Mouse (Mus musculus) neural tube, embryonic 11.5 days (tissue): ENCODE data around the gene Fstl1. TPM values are rescaled to one million over a fixed set of nuclear protein-coding genes. Genes with fewer than 3 reads are reported as not detected.

ENCODE experiments used
- ATAC-seq: fragments of 200-750 bp; cut with Nextera tagmentation; 2 replicates; pipeline ENCODE4 v1.8.0; 2017; ENCODE audit warnings: moderate number of reproducible peaks, mild to moderate bottlenecking, moderate TSS enrichment, moderate library complexity; ENCODE audit not compliant: insufficient read depth, low FRiP score, low TSS enrichment
- DNase-seq: peaks from one replicate; pipeline ENCODE4 v3.0.0-alpha.2; 2015; ENCODE audit warnings: low spot score
- H3K27ac ChIP-seq: fragments of 300-500 bp; sonication (generic); 2 replicates; pipeline ENCODE4 v1.5.1; 2014; ENCODE audit warnings: low read depth, mild to moderate bottlenecking, low read length
- H3K27me3 ChIP-seq: fragments of 300-500 bp; sonication (generic); 2 replicates; pipeline ENCODE4 v1.6.1; 2014; ENCODE audit warnings: mild to moderate bottlenecking, low read length, mixed read lengths; ENCODE audit not compliant: control insufficient read depth, insufficient read depth
- H3K36me3 ChIP-seq: fragments of 300-500 bp; sonication (generic); 2 replicates; pipeline ENCODE4 v1.6.1; 2014; ENCODE audit warnings: mild to moderate bottlenecking, low read length, moderate library complexity, mixed read lengths; ENCODE audit not compliant: control insufficient read depth, insufficient read depth
- H3K4me1 ChIP-seq: fragments of 300-500 bp; sonication (generic); 2 replicates; pipeline ENCODE4 v1.6.1; 2014; ENCODE audit warnings: low read length, mixed read lengths; ENCODE audit not compliant: control insufficient read depth, insufficient read depth
- H3K4me2 ChIP-seq: fragments of 300-500 bp; sonication (generic); 2 replicates; pipeline ENCODE4 v1.6.1; 2014; ENCODE audit warnings: low read depth, mild to moderate bottlenecking, moderate library complexity
- H3K4me3 ChIP-seq: fragments of 300-500 bp; sonication (generic); 2 replicates; pipeline ENCODE4 v1.5.1; 2014; ENCODE audit warnings: low read depth, low read length
- H3K9ac ChIP-seq: fragments of 300-500 bp; sonication (generic); 2 replicates; pipeline ENCODE4 v1.6.1; 2014; ENCODE audit warnings: mild to moderate bottlenecking, low read length
- H3K9me3 ChIP-seq: fragments of 300-500 bp; sonication (generic); 2 replicates; pipeline ENCODE4 v1.6.1; 2016; ENCODE audit warnings: low read length; ENCODE audit not compliant: control insufficient read depth
- WGBS: fragments of 180-500 bp; shearing (Covaris S2); extraction: QIAGEN DNeasy Blood & Tissue Kit; methylation state at CpG from one replicate; pipeline ENCODE4 v1.1.7; 2014; 5-methylcytosine and 5-hydroxymethylcytosine counted together
- polyA plus RNA-seq: library from polyadenylated mRNA; unstranded; fragments of >200 nt; fragmentation: Nextera tagmentation; extraction: Ambion mirVana; gene quantifications from 2 replicates; pipeline ENCODE4 v1.2.1, GENCODE M21; 2014

The Fstl1 gene
- polyA plus RNA-seq, 1 experiment from 2014 or later: 204 TPM

DNA sequence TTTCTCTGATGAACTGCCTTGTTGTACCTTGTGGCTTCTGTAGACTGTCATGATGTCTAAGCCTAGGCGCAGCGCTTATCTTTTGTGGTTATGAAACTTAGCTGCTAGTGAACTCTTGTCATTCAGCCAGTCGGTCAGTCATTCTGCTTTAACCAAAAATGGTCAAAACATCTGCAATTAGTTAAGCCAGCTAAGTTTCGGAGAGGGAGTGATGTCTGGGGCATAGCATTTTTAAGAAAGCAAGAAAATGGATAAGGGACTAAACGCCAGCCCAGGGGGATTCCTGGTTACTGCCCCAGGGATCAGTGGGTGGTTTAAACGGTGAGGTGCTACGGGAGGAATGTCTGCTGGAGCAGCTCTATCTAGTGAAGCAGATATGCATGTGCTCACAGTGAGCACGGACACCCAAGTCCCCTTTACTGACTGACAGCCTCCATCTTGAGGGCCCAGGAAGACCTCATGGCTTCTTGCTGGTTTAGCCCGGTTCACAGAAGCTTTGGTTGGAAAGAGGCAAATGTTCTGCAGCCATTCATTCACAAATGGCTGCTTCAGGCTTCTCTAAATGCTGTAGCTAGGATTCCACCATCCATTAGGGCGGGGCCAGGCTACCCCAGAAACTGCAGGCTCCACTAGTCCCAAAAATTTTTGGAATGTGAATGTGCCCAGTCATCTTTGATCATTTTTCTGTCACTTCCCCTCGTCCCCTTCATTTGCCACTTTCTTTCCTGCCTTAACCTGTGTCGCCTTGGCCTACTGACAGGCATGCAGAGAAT is 13.5 kb downstream of the Fstl1 start:
- no peak overlapping the region for H3K4me3 ChIP-seq
- 0 out of 2 replicates have a peak, but pooled peaks cover 2% of the 10 kb centered on the region for H3K36me3 ChIP-seq
- H3K9me3 ChIP-seq: no peaks in the 10 kb centered on the region
- 80% methylated on average over 12 of the region's 12 CpGs for WGBS
- no peak for ATAC-seq
- H3K4me2 ChIP-seq: no peak overlapping the region
- no peaks in the 10 kb centered on the region for H3K27me3 ChIP-seq
- DNase-seq: no peak
- no peak overlapping the region for H3K27ac ChIP-seq
- H3K9ac ChIP-seq: no peak overlapping the region
- H3K4me1 ChIP-seq: peaks cover 17% of the 10 kb centered on the region

DNA sequence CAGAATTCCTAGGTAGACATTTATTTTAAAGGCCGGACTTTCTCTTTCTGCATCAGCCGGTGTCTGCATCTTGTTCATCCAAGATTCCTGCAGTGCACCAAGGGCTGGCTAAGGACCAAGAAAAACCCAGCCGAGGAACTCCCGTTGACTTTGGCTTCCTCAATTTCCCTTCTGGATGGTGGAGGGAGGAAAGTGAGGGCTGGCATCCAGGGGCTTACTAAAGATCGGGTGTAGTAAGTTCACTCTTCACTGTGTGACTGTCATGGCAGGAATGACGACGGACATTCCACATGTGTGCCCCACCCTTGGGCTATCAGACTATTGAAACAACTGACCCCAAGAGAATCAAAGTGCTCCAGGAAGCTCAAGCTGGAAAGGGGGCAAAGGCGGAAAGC is 14.1 kb downstream of the Fstl1 start:
- 85% methylated on average over 8 of the region's 8 CpGs for WGBS
- H3K36me3 ChIP-seq: 0 out of 2 replicates have a peak, but pooled peaks cover 2% of the 10 kb centered on the region
- no peak overlapping the region for H3K27ac ChIP-seq

DNA sequence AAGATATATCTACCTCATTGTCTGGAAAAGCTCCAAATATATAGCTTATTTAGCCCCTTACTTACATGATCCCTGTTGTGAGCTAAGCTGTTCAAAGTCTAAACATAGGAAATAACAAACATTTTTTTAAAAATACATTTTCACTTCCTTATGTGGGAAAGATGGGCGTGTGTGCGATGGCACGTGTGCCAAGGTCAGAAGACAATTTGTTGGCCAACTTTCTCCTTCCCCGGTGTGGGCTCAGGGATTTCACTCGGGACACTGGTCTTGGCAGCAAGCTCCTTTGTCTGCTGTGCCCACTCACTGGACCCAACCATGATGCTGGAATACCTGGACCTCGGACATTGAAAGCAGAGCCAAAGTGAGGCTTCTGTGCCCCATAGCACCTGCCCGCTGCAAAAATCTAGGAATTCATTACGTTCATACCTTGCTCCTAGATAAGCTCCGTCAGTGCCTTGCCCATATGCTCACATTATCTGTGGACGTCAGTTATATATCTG is 19.0 kb downstream of the Fstl1 start:
- H3K4me1 ChIP-seq: no peaks in the 10 kb centered on the region
- no peaks in the 10 kb centered on the region for H3K9me3 ChIP-seq
- H3K27me3 ChIP-seq: no peaks in the 10 kb centered on the region
- WGBS: 95% methylated on average over 10 of the region's 10 CpGs
- no peak overlapping the region for H3K9ac ChIP-seq
- DNase-seq: no peak
- H3K4me2 ChIP-seq: no peak overlapping the region
- H3K4me3 ChIP-seq: no peak overlapping the region
- H3K36me3 ChIP-seq: no peaks in the 10 kb centered on the region
- no peak for ATAC-seq
- H3K27ac ChIP-seq: no peak overlapping the region

More for the DNA sequence above, 14.1 kb downstream of the Fstl1 start:
- no peaks in the 10 kb centered on the region for H3K9me3 ChIP-seq
- no peak overlapping the region for H3K4me3 ChIP-seq
- H3K9ac ChIP-seq: no peak overlapping the region
- DNase-seq: no peak
- H3K4me2 ChIP-seq: no peak overlapping the region
- no peaks in the 10 kb centered on the region for H3K27me3 ChIP-seq
- ATAC-seq: no peak
- peaks cover 17% of the 10 kb centered on the region for H3K4me1 ChIP-seq

DNA sequence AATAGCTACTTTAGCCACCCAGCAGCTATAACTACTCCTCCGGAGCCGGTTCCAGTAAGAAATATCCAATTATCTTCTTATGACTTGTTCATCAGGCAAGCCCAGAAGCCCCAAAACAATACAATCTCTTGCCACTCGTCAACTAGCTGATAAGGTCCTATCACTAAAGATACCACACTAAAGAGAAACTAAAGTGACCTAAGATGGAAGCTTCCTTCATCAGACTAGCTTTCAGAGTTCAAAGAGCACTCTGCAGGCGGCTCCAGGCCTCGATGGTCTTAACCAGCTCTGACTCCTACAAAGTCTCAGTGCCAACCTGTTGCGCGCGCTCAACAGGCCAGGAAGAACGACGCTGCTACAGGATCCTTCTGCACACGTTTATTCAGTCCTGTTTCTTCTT is 19.6 kb downstream of the Fstl1 start:
- Histone ChIP-seq H3K9ac (no peak overlapping the region), H3K27ac (no peak overlapping the region), H3K9me3 (no peaks in the 10 kb centered on the region), H3K4me2 (no peak overlapping the region), H3K36me3 (no peaks in the 10 kb centered on the region), H3K4me3 (no peak overlapping the region), H3K4me1 (no peaks in the 10 kb centered on the region), H3K27me3 (no peaks in the 10 kb centered on the region)
- no peak for DNase-seq
- 98% methylated on average over 11 of the region's 11 CpGs for WGBS
- ATAC-seq: no peak

DNA sequence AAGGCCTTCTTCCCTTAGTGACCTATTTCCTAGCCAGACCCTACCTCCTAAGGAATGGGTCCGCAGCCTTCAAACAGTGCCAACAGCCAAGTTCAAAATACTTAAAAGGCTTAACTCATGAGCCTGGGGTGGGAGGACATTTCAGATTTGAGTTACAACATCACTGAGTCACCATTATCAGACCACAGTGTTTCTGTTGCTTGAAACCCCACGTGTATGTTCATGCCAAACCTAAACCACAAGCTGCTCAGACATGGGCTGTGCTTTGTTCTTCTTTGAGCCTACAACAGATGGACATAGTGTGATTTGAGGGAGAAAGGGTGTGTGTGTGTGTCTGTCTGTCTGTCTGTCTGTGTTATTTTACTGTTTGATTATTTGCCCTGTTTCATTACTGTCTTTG is 24.4 kb downstream of the Fstl1 start:
- Histone ChIP-seq H3K36me3 (peaks cover 6% of the 10 kb centered on the region; the same call in 1 of the 2 replicates), H3K27me3 (no peaks in the 10 kb centered on the region), H3K9me3 (no peaks in the 10 kb centered on the region), H3K27ac (no peak overlapping the region), H3K9ac (no peak overlapping the region), H3K4me2 (no peak overlapping the region), H3K4me3 (no peak overlapping the region), H3K4me1 (peaks cover 4% of the 10 kb centered on the region; the same call in 1 of the 2 replicates)
- 88% methylated on average over 2 of the region's 2 CpGs for WGBS
- ATAC-seq (no peak), DNase-seq (no peak)

DNA sequence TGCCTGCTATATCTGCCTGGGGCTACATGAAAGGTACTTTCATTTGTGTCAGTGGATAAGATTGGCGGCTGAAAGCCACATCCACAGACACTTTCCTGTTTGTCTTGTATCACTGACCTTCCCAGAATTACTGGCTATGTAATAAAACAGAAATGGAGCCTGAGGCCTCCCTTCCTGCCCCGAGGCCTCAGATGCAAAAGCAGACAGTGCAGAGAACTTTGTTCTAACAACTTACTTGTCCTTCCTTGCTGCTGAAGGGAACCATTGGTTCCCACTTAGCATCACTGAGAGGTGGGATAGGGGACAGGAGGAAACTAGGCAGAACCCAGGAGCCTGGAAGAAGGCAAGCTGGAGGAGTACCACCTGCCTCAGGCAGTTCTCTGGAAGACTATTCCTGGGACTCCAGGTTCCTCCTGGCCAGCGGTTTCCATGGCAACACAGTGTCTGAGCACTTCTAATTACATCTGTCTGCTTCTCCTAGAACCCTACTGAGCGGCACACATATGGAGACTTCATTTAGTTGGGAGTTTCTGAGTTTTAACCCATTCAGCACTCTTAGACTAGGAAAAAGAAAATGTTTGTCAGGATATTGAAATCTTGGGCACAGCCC is 26.1 kb downstream of the Fstl1 start:
- DNase-seq (peak; percentile 48), ATAC-seq (no peak)
- Histone ChIP-seq H3K9ac (no peak overlapping the region), H3K9me3 (no peaks in the 10 kb centered on the region), H3K27me3 (no peaks in the 10 kb centered on the region), H3K4me3 (no peak overlapping the region), H3K27ac (no peak overlapping the region), H3K4me2 (no peak overlapping the region), H3K4me1 (peaks cover 4% of the 10 kb centered on the region; the same call in 1 of the 2 replicates), H3K36me3 (peaks cover 6% of the 10 kb centered on the region)
- 48% methylated on average over 4 of the region's 4 CpGs for WGBS

DNA sequence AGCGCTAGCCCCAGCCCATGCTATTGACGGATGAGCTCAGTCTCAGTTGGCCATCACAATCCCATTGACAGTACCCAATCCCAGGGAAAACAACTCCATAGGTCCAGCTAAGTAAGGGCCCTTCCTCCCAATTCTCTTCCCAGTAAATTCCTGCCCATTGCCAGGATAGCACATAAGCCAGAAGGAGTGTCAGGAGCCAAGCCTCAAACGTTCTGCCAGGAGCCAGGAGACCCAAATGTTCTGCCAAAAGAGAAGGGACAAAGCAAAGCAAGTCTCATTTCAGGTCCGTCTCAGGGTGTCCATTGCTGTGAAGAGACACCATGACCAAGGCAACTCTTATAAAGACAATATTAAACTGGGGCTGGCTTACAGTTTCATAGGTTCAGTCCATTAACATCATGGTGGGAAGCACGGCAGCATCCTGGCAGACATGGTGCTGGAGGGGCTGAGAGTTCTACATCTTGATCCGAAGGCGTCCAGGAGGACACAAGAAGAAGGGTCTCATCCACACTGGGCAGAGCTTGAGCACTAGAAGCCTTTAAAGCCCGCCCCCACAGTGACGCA is 26.8 kb downstream of the Fstl1 start:
- H3K9ac ChIP-seq: no peak overlapping the region
- WGBS: 88% methylated on average over 9 of the region's 9 CpGs
- no peak for ATAC-seq

DNA sequence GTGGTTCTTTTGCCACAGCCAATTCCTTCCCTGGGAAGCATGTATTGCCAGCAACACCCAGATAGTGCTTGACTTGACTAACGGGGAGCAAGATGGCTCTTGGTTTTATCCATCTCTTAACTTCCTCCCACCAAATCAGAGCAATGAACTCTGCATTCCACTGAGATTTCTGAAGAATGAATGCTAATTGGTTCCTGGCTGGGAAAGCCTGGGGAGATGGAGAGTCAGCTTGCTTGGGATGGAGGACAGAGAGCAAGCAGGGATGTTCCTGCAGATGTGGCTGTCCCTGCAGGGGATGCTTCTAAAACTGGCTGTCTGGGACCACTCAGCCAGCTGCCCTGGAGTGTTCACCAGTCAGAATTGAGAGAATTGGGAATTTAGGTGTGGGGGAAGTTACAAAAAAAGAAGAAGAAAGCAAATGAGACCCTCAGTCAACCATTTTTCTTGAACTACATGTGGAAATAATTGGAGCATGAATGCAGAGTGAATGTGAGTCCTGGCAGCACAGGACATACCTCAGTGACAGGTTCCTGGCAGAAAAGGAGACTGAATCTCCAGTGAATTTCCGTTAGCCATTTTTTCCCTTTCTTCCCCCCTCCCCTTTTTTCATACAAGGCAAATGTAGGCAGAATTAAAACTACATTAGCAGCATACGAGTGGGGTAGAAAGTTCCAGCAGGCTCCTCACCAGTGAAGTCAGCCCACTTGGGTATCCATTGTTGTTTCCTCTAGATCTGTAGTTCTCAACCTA is 29.2 kb downstream of the Fstl1 start:
- H3K27ac ChIP-seq: 0 out of 2 replicates have a peak overlapping the region, but pooled peaks have one; percentile 34
- H3K27me3 ChIP-seq: no peaks in the 10 kb centered on the region
- ATAC-seq: no peak
- H3K9ac ChIP-seq: no peak overlapping the region
- H3K4me2 ChIP-seq: no peak overlapping the region
- no peak overlapping the region for H3K4me3 ChIP-seq
- H3K9me3 ChIP-seq: no peaks in the 10 kb centered on the region
- peaks cover 6% of the 10 kb centered on the region for H3K36me3 ChIP-seq
- no peak for DNase-seq
- peaks cover 4% of the 10 kb centered on the region; the same call in 1 of the 2 replicates for H3K4me1 ChIP-seq
- WGBS: 74% methylated on average over 3 of the region's 3 CpGs

More for the DNA sequence above, 26.8 kb downstream of the Fstl1 start:
- no peaks in the 10 kb centered on the region for H3K27me3 ChIP-seq
- H3K36me3 ChIP-seq: peaks cover 6% of the 10 kb centered on the region
- H3K27ac ChIP-seq: no peak overlapping the region
- no peak for DNase-seq
- no peak overlapping the region for H3K4me2 ChIP-seq
- no peak overlapping the region for H3K4me3 ChIP-seq
- H3K4me1 ChIP-seq: peaks cover 4% of the 10 kb centered on the region; the same call in 1 of the 2 replicates
- no peaks in the 10 kb centered on the region for H3K9me3 ChIP-seq
